Mouse (Mus musculus) urinary bladder, postnatal 36 days (tissue): Measurements from ENCODE around the gene Dip2b.

Source experiments
- DNase-seq, 2 experiments: peaks; one replicate each; pipeline ENCODE4 v3.0.0; 2022; ENCODE audit warnings: low spot score in 2 of 2, mixed read lengths in 1 of 2

The Dip2b gene

DNA sequence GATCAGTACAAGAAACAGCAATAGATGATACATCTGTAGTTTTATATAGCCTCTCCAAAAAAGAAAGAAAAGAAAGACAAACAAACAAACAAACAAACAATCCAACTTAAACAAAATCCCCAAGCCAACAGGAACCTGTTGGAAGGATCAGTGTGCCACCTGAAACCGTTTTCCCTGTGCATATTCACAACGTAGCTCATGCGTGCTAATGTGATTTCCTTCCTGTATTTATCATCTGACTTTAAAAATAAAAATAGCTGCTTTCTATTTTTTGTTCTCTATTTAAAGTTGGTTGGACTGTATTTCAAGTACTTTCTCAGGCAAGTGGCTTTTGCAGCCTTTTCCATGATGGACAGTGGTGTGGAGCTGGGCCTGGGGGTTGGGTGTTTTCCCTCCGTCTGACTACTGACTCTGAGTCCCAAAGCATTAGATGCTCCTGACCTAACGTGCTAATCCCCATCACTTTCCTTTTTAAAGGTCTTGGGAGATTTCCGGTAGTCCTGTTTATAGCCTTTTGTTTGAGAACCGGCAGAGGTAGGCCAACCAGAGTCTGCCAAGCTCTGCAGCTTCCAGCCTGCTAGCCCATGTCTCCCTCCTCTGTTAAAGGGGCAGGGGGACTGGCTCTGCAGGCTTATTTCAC is 90.8 kb downstream of the Dip2b start:
- DNase-seq: no peak

DNA sequence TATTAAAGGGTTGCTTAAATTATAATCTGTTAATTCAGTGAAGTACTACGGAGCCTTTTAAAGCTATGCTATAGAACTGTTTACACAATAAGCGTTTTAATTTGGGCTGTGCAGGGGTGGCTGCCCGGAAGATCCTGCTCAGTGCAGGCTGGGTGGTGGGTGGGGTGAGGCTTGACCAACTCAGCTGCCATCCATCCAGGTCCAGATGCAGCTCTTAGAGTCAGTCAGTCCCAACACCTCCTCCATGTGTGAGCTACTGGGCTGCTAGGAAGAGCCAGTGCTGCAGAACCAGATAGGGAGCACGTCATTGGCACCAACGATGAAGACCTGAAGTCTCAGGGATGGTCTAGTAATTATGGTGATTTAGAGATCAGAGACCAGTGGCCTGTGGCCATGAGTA is 101.2 kb downstream of the Dip2b start:
- DNase-seq: no peak

DNA sequence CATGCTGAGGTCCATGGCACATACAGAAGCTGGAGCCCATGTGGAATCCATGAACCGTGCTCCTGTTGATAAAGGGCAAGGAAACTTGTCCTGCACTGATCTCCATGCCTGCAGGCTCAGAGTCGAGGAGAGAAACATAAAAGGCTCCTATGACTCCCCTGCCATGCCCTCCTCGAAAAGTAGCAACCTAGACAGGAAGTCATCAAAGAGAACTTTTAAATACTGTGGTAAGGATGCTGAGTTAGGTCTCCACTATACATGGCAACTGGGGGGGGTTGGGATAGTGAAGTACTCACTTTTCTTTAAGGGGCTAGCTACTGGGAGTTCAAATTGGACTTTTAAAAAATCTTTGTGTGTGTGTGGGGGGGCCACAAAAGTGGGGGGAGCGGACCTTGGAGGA is 102.0 kb downstream of the Dip2b start:
- no peak for DNase-seq

DNA sequence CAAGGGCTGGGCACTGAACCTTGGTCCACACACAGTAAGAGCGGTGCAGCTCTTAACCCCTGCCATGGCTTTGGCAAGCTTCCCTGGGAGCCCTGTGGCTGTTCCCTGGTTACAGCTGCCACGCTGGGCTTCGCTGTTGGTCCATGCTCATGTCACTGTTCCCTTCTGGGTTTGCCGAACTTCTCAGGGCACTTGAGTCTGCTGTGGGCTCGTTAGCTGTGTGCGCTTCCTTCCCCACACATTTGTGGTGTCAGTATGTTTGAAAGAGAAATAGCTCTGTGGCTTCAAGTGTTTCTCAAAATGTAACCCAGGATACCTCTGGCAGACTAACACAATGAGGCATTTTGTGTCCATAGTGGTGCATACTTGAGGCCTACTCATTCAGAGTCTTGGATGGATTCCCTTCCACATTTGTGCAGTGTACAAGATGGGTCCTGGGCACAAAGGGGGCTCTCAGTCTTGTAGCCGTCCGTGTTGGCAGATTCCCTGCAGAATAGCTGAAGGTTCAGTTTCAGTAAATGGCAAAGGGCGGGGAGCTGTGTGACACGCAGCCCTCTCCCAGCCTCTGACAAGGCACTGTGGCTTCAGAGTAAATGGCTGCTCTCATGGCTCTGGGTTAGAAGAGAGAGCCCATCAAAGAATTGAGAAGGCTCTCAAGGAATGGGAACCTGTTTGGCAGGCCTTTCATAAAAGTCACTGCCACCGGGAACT is 104.8 kb downstream of the Dip2b start:
- no peak for DNase-seq

DNA sequence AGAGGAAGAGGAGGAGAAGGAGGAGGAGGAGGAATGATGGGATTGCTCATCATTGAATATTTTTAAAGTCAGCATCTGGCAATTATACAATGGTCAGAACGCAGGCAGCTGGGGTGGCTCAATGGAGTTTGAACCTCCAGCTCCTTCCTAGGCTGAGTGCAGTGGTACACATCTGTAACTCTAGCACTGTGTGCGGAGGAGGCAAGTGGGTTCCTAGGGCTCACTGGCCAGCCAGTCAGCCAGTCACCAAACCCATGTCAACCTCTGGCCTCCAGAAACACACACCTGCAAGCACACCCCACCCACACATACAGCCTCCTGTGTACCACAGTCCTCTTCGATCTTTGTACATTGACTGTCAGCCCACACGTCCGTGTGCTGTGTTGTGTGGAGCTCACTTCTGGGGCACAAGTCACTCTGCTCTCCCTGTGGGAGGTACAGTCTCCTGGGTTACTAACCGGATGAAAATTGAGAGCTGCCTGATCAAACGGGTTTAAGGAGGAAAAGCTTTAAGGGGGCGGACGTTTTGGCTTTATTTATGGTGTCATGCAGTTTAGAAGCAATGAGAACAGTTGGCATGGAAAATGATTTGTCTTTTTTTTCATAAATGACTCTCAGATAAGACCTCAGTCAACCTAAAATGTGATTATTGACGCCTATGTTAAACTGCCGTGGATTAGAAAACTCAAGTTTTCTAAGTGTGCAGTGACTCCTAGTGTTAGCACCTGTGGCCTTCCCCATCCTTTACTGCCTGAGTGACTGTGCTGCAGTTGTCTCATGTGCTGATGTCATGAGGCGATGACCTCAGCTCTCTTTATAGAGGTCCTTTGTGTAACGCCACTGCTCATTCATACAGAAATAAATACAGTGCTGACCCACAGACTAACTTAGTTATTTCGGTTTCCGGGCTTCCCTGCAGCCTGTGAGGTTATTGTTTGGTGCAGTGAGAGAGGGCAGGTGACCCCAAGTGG is 106.7 kb downstream of the Dip2b start:
- no peak for DNase-seq

DNA sequence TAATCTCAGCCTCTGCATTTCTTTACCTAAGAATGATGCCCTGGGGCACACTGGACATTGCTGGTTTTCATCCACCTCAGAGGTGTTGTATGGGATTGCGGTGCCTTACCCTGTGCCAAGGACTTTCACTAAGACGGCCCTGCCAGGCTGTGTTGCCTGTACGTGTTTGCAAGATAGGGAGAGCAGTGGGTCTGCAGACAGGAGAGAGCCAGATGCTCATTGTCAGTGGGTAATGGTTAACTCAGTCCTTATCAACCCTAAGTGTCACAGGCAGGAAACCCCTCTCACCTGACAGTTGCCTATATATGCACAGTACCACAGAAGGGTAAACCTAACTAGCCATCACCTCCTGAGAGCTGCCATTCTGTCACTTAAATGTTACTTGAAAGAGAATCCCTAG is 107.5 kb downstream of the Dip2b start:
- no peak for DNase-seq

DNA sequence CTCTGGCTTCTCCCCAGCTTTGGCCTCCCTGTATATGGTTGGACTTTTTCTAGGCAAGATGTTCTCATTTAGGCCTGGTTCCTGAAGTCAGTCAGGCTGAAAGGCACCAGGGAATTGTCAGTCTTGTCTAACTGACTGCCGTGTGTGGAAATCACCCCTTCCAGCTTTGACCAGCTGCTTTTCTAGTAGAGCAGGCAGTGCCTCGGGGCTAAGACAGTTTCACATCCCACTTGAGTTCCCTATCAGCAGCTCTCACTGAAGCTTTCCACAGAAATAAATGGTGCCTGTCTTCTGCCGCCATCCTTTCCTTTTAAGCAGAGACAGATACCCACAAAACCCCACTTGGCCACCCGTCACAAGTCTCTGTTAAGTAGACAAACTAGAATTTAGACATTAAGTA is 112.1 kb downstream of the Dip2b start:
- no peak for DNase-seq

DNA sequence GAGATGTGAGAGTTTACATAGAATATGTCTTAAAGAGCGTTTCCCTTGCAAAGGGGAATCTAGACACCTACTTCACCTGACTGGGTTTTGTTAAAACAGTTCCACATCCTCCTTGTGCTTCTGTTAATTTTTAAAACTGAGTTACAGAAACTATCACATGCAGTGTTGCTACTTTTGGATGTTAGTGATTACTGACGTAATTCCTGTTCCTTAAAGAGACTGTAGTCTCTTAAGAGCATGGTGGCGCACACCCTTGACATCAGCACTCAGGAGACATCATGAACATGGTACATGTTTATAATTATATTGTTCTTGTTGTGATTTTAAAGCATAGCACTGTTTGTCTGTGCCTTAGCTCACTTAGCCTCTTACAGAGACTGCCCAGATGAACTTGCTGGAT is 113.9 kb downstream of the Dip2b start:
- no peak for DNase-seq

DNA sequence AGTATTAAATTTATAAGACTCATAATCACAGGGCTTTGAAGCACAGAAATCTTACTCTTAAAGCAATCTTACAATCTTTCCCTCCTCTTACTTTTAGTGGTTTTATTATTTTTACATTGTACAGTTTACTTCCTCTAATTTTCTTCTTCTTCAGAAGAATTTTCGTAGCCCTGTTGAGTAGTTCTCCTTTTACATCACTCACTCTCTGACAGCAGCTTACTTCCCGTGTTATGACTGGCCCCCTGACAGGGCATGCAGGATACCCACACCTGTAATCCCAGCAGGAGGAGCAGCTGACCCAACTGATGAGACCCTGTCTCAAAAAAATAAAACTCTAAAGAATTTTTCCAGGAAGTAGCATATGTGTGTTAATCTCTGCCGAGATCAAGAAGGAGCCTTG is 114.6 kb downstream of the Dip2b start:
- DNase-seq: no peak

DNA sequence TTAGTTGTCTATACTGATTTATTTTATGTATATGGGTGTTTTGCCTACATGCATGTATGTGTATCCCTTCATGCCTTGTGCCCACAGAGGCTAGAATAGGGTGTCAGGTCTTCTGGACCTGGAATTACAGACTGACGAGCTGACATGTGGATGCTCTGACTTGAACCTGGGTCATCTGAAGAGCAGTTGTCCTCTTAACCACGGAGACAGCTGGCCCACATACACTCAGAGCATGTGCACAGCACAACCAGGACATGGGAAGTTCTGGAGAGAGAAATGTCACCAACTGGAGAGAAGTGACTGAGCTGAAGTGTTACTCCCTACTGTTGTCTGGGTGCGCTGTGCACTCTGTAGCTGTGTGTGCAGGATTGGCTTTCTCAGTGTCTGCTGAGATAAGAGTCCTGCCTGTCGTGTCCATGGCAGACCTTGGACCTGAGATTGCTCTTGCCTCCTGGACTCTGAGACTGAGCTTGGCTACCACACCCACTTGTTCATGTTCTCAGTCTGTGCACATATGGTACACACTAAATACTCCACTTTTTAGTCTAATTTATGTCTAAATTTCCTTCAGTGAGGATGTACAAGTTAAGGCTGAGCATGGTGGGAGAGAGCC is 117.7 kb downstream of the Dip2b start:
- no peak for DNase-seq

DNA sequence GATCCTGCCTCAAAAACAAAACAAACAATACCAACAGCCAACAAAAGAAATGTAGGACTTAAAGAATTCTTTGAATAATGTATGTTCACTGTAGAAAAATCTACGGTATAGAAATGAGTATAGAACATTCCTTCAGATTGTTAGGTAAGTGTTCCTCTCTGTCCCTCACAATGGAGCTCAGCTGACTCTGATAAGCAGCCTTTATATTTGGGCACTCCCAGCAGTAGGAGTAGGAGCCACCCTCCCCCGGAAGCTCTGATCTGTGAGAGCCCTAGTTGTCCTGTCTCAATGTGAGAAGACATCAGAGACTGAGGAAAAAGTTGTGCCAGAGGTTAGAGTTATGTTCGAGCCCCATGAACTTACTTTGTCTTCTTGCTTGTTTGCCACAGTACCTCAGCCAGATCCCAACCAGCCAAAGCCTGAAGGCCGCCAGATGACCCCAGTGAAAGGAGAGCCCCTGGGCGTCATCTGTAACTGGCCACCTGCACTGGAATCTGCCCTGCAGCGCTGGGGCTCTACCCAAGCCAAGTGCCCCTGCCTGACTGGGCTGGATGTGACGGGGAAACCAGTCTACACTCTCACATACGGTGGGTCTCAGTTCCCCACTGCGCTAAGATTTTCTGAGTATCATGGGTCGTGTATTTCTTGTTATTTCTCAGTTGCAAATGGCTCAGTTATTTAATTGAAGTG is 118.5 kb downstream of the Dip2b start:
- no peak for DNase-seq

DNA sequence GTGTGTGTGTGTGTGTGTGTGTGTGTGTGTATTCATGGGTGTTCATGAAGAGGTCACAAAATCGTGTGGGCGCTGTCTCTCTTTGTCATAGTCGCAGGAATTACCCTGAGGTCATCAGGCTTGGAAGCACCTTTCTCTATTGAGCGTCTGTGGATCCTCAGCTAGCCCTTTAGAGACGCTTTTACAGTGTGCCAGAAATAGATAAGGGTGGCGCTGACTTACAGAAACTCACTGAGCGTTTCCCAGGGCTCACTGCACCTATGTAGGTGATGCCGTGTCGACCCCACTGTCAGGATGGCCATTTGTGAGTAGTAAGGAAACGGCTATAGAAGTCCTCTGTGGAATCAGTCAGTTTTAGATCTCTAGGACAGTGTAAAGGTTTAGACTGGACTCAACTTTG is 120.5 kb downstream of the Dip2b start:
- DNase-seq: no peak

DNA sequence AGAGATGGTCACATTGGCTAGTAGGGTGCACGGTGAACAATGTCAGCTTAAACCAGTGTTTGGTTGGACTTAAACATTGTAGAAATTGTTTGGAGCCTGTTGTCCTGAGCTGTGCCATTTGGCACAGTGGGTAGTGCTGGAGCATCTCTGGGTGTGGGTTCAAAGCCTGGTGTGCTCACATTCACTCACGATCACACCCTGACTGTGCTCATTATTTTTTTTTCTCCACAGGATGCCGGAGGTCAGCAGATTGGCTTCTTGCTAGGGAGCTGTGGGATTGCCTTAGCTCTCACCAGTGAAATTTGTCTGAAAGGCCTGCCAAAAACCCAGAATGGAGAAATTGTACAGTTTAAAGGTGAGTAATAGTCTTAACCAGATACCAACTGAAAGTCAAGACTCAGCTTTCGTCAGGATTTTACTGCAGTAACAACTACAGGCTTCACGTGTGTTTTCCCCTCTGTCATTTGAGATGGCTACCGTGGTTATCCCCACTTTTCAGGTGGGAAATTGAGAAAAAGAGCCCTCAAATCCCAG is 123.3 kb downstream of the Dip2b start:
- no peak for DNase-seq

DNA sequence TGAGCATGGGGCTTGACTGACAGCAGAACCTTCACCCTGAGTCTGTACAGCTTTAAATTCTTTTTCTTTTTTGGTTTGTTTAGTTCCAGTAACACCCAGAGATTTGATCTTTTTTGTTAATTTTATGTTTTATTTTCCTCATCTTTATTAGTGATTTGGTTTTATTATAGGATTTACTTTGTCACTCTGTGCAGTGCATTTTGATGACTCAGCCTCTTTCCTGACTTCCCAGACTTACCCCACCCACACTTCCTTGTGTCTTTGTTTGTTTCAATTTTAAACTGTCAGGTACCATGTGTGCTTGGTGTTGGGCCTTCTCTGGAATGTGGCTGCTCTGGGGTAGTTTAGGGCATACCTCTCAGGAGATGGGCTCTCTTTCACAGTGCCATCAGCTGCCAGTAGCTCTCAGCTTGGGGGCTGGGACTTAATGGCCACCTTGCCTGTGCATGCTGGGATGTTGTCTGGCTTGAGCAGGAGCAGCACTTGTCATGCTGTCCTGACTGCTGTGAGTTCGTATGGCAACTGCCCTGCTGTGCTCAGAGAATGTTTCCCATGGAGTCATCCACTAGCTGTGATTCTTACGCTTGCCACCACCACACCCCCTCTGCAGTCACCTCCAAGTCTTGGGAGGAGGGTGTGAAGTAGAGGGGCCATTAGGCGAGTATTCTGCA is 125.1 kb downstream of the Dip2b start:
- DNase-seq: no peak

DNA sequence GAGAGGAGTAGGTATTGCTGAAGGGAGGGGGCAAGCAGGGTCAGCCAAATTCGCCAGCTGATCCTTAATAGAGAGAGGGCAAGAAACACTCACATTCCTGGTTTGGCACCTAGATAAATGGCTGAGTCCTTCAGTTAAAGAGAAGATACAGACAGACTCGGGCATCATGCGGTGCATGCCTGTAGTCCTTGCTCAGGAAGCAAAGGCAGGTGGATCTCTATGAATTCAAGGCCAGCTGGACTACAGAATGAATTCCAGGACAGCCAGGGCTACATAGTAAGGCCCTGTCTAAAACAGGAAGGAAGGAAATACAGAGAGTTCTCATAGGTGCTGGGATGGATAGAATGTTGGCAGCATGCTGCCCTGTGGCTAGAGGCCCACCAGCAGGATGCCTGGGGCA is 128.0 kb downstream of the Dip2b start:
- no peak for DNase-seq

DNA sequence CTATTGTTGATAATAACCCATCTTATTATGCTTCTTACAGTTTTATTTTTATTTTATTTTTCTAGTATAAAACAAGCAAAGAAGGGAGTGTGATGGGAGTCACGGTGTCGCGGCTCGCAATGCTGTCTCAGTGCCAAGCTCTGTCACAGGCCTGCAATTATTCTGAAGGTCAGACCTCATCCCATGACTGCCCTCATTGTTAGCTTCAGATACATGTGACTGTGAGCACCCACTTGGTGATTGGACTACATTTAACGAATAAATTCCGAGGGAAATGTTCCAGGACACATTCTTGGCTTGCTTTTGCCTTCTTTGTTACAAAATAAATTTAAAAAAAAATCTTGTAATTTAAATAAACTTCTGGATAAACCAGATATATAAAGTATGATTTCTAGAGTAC is 129.3 kb downstream of the Dip2b start:
- DNase-seq: peak in 1 of 2 experiments; percentile 16

DNA sequence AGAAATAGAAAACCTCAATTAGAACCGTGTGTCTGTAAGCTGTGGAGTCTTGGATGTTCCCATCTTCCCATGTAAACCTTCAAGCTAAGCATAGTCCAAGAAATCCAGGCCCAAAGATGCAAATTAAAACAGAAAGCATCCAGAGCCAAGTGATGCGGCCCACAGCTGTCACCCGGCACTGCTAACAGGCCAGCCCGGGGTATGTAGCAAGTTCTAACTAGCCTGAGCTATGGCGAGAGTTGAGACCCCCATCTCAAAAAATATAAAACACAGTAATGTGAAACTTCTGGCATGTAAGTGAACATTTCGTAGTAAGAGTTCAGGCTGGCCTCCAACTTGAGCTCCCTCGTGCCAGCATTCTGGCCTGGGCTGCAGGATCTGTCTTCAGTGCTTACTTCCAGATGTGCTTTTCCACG is 129.7 kb downstream of the Dip2b start:
- peak in 1 of 2 experiments; percentile 29 for DNase-seq

DNA sequence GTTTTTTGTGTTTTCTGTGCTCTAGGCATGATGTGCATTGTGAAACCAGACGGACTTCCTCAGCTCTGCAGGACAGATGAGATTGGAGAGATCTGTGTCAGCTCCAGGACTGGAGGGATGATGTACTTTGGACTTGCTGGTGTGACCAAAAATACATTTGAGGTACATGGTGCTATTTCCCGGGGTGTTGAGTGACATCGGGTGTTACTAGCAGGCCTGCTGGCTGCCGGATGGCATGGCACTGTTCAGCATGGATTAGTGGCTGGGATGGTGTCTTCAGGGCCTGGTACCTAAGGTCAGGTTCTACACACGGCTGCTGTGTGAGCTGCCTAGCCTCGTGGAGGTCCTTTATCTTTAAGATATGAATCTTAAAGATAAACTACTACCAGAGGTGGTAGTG is 136.7 kb downstream of the Dip2b start:
- DNase-seq: no peak

DNA sequence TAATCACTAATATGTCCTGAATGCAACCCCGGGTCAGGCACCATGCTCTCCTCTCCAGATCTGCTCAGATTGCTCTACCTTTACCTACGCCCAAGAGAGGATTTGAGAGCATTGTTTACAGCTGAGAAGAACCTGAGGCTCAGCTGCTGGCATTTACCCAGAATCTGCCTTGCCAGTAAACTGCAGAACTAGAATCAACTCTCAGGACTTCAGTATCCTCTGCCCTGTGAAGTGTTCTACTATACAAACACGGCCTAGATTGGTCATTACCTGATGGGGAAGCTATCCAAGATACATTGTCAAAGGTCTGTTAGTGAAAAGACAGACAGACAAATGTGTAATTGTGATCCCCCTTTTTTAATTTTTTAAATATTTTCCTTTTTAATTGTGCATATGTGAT is 138.7 kb downstream of the Dip2b start:
- no peak for DNase-seq

DNA sequence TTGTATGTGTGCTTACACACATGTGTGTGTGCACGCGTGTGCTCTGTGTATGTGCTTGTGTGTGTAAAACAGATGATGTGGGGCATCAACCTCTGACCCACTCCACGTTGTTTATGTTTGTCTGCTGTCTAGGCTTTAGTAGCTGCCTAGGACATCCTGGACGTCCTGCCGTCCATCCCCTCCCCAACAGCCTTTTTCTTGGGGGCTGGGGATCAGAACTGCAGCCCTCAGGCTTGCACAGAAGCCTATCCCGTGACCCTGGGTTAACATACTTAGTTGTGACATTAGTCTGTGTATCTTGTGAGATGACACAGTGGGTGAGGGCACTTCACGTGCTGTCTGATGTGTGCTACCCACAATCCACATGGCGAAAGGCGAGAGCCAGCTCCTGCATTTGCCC is 139.1 kb downstream of the Dip2b start:
- DNase-seq: no peak

DNA sequence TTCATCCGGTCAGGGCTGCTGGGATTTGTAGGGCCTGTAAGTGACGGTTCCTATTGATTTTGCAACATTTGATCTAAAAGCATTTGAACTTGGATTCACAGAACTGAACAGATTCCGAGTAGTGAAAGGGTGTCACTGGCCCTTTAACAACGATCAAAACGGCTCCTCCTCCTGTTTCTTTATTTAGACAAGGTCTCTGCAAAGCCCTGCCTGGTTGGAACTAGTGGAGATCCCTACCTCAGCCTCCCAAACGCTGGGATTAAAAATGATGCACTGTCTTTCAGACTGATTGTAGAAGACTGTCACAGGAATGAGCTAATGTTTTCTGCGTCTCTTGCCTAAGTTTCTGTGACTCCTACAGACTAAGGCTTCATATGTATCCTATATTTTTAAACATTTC is 140.0 kb downstream of the Dip2b start:
- DNase-seq: no peak
